Mouse (Mus musculus) cerebellum, adult 2 months (tissue): ENCODE data around the gene Arhgap30.

ENCODE experiments used
- CTCF ChIP-seq: fragments of 200-500 bp; IDR thresholded peaks from 2 replicates; pipeline ENCODE4 v1.5.1; 2011; ENCODE audit warnings: low read depth, mild to moderate bottlenecking, control low read depth, low read length, moderate library complexity, borderline replicate concordance; ENCODE audit not compliant: insufficient read depth
- POLR2A ChIP-seq: fragments of 200-500 bp; IDR thresholded peaks from 2 replicates; pipeline ENCODE4 v1.6.1; 2011; ENCODE audit warnings: low read length, control low read depth, borderline replicate concordance; ENCODE audit not compliant: insufficient read depth

DNA sequence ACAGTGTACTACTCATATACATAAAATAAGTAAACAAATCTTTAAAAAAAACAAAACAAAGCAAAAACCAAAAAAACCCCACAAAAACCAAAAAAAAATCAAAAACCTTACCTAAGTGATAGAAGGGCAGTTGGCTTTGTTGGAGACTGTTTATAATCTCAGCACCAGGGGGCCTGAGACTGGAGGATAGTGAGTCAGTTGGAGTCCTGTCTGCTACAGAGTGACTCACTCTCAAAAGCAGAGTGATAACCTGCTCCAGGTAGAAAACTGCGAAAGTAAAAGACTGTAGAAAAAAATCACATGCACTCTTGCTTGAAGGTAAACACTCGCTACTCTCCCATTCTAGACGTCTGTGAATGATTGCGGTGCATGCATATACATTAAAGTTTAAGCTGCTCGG is 56.3 kb downstream of the Arhgap30 start:
- TF ChIP-seq CTCF (no peak), POLR2A (no peak)
